Mouse (Mus musculus) bone marrow macrophage, adult 2 months (primary cell): ENCODE results near the gene Ogfod2. TPM values are rescaled to one million over a fixed set of nuclear protein-coding genes. Genes with fewer than 3 reads are reported as not detected.
A peak's percentile ranks its signal among the peaks of the same experiment; 100 is the strongest.

Experiments used
- H3K27ac ChIP-seq: 2 replicates; pipeline ENCODE4 v1.5.1; 2012; ENCODE audit warnings: low read depth, low read length; ENCODE audit not compliant: insufficient read depth
- H3K4me1 ChIP-seq: 2 replicates; pipeline ENCODE4 v1.6.1; 2012; ENCODE audit warnings: low read length; ENCODE audit not compliant: control insufficient read depth, insufficient read depth
- H3K4me3 ChIP-seq: 2 replicates; pipeline ENCODE4 v1.5.1; 2012; ENCODE audit warnings: mild to moderate bottlenecking, low read length, moderate library complexity; ENCODE audit not compliant: insufficient read depth
- CTCF ChIP-seq: IDR thresholded peaks from 2 replicates; pipeline ENCODE4 v1.5.1; 2012; ENCODE audit warnings: low read depth, mild to moderate bottlenecking, low read length, moderate library complexity
- POLR2A ChIP-seq: IDR thresholded peaks from 2 replicates; pipeline ENCODE4 v1.6.1; 2012; ENCODE audit warnings: mild to moderate bottlenecking, low read depth, low read length, borderline replicate concordance
- polyA plus RNA-seq: library from polyadenylated mRNA; stranded (reverse); fragments of >200 nt; gene quantifications from 2 replicates; pipeline ENCODE4 v1.2.4, GENCODE M21; 2012; ENCODE audit not compliant: missing spikeins, insufficient read depth, insufficient read length

The Ogfod2 gene
- polyA plus RNA-seq, 1 experiment = 11.5 TPM

DNA sequence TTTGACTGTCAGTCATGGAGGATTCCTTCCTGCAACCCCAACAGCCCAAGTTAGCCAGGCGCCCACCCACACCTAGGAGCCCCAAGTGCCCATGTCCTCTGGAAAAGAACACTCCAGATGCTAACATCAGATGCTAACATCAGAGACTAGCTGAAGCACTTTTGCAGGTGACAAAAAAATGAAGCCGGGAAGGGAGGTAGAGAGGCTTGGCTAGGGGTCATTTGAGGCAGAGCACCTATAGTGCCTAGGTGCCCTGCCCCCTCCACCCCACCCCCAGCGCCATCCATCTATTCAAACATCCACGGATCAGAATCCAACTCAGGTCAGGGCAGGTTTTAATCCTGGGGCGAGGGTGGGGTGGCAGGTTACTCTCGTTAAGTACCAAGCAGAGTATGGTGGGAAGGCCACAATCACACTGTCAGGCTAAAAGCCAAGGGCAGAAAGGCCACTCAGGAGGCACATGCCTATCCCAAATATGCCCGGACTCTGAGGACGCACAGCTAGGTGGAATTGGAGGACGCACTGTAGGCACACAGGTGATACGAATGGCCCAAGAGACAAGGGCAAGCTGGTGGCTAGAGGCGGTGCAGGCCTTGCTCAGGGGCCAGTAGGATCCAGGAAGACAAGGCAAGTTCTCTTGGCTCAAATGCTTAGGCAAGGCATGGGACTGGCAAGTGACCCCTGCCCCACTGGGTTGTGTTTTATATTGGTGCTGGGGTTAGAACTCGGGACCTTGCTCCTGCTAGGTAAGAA, 18.1 kb upstream of the Ogfod2 start:
- H3K27ac ChIP-seq = no peak overlapping the region
- TF ChIP-seq POLR2A (no peak), CTCF (no peak)
- no peak overlapping the region for H3K4me3 ChIP-seq
- peaks cover 4% of the 10 kb centered on the region for H3K4me1 ChIP-seq

- TF ChIP-seq POLR2A = no peak
- TF ChIP-seq CTCF = no peak
- H3K4me3 ChIP-seq = peak overlapping the region; percentile 59
- no peak overlapping the region for H3K27ac ChIP-seq
- H3K4me1 ChIP-seq = peaks cover 4% of the 10 kb centered on the region
These were observed 17.0 kb upstream of the Ogfod2 start for GRCm38 (mm10) chr5:124095077-124095581.

- Histone ChIP-seq H3K27ac (no peak within 1 kb of the TSS), H3K4me3 (peak within 1 kb of the TSS; percentile 59), H3K4me1 (peaks cover 4% of the 10 kb centered on the region)
- TF ChIP-seq CTCF (no peak), POLR2A (no peak)
These were observed 16.4 kb upstream of the Ogfod2 start, which contains the start of gene Abcb9 for GRCm38 (mm10) chr5:124095596-124096232. Abcb9 (minus strand) TSS chr5:124095798.

GRCm38 (mm10) chr5:124098923-124099322, 13.2 kb upstream of the Ogfod2 start:
- no peak overlapping the region for H3K27ac ChIP-seq
- peaks cover 4% of the 10 kb centered on the region for H3K4me1 ChIP-seq
- H3K4me3 ChIP-seq = no peak overlapping the region
- no peak for TF ChIP-seq CTCF
- TF ChIP-seq POLR2A = no peak

- no peak overlapping the region for H3K27ac ChIP-seq
- TF ChIP-seq CTCF (no peak), POLR2A (no peak)
- H3K4me3 ChIP-seq = no peak overlapping the region
- H3K4me1 ChIP-seq = no peaks in the 10 kb centered on the region
These were observed 11.7 kb upstream of the Ogfod2 start for GRCm38 (mm10) chr5:124100128-124101044.

- no peak overlapping the region for H3K27ac ChIP-seq
- no peak overlapping the region for H3K4me3 ChIP-seq
- no peaks in the 10 kb centered on the region for H3K4me1 ChIP-seq
- no peak for TF ChIP-seq CTCF
- no peak for TF ChIP-seq POLR2A
These were observed 9.8 kb upstream of the Ogfod2 start for GRCm38 (mm10) chr5:124102326-124102725.

GRCm38 (mm10) chr5:124103020-124103419, 9.1 kb upstream of the Ogfod2 start:
- no peak overlapping the region for H3K4me3 ChIP-seq
- TF ChIP-seq CTCF = no peak
- no peak for TF ChIP-seq POLR2A
- H3K4me1 ChIP-seq = no peaks in the 10 kb centered on the region
- H3K27ac ChIP-seq = no peak overlapping the region

DNA sequence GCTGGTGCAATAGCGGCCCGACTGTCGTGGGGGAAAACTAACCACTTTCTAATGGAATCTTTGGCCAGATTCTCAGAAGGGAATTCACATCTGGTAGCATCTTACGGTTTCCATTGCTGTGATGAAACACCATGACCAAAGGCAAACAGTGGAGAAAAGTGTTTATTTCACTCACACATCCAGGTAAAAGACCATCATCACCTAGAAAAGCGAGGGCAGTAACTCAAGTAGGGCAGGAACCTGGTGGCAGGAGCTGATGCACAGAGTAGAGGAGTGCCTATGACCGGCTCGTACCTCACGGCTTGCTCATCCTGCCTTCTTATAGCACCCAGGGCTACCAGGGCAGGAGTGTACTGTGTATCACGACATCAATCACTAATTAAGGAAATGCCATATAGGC, 8.5 kb upstream of the Ogfod2 start:
- Histone ChIP-seq H3K27ac (no peak overlapping the region), H3K4me1 (no peaks in the 10 kb centered on the region), H3K4me3 (no peak overlapping the region)
- TF ChIP-seq CTCF (no peak), POLR2A (no peak)

GRCm38 (mm10) chr5:124111077-124111741, 888 bp upstream of the Ogfod2 start:
- peak overlapping the region; percentile 100 for H3K4me3 ChIP-seq
- TF ChIP-seq POLR2A = no peak
- TF ChIP-seq CTCF = peak; percentile 94
- H3K4me1 ChIP-seq = 0 out of 2 replicates have a peak, but pooled peaks cover 4% of the 10 kb centered on the region
- H3K27ac ChIP-seq = no peak overlapping the region
